Mouse (Mus musculus): Measurements from ENCODE around the gene Tcl1b4. TPM values are rescaled to one million over a fixed set of nuclear protein-coding genes. Genes with fewer than 3 reads are reported as not detected.

The Tcl1b4 gene
- not detected in 2 replicates for polyA plus RNA-seq (2012; rRNA removed; ENCODE audit: low replicate concordance)

DNA sequence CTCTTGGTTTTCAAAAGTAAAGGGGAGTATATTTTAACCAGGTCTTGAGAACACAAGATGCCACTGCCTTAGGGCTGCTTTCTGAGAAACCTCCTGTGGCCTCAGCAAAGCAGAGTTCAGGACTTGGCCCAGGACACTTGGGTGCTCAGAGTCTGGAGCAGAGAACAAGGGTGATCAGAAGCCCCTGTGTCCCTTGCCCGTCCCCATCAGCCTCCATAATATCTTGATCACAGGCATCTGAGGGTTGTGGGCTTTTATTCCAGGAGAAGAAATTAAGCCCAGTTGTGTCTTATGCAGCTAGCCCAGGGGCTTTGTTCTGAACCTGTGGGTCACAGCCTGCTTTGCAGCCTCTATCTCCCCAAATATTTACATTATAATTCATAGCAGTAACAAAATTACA lies at the start of gene Tcl1b4:
Gene Tcl1b4 (plus strand): TSS at position 301 of the 400 bp plus-strand sequence.

DNA sequence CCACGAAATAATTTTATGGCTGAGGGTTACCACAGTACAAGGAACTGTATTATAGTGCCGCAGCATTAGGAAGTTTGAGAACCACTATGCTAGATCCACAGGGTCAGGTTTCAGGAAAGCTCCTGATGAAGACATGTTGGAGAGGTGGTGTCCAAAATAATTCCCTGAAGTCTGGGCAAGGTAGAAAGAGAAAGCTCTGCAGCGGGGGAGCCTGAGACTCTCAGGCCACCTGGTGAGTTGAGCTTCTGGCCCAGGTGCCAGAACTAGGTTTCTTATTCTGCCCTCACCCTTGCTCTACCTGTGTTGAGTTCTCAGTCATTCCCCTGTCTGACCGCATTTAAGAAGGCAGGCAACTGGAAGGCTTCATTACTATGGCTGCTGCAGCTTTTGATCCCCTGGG lies 42.4 kb upstream of the Tcl1b4 start, which contains the start of gene Tcl1b1:
Gene Tcl1b1 (plus strand): TSS at position 301 of the 400 bp plus-strand sequence.

DNA sequence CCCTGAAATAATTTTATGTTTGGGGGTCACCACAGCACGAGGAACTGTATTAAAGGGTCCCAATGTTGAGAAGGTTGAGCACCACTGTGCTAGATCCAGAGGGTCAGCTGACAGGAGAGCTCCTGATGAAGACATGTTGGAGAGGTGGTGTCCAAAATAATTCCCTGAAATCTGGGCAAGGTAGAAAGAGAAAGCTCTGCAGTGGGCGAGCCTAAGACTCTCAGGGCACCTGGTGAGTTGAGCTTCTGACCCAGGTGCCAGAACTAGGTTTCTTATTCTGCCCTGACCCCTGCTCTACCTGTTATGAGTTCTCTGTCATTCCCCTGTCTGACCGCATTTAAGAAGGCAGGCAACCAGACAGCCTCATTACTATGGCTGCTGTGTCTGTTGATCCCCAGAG lies 25.7 kb upstream of the Tcl1b4 start, which contains the start of gene Tcl1b5:
Gene Tcl1b5 (plus strand): TSS at position 301 of the 400 bp plus-strand sequence.

DNA sequence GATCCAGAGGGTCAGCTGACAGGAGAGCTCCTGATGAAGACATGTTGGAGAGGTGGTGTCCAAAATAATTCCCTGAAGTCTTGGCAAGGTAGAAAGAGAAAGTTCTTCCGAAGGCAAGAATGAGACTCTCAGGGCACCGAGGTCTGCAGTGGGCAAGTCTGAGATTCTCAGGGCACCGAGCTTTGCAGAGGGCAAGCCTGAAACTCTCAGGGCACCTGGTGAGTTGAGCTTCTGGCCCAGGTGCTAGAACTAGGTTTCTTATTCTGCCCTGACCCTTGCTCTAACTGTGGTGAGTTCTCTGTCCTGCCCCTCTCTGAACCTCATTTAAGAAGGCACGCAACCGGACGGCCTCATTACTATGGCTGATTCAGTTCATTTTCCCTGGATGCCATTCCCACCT lies 11.0 kb upstream of the Tcl1b4 start, which contains the start of gene Tcl1b3:
Gene Tcl1b3 (plus strand): TSS at position 301 of the 400 bp plus-strand sequence.

DNA sequence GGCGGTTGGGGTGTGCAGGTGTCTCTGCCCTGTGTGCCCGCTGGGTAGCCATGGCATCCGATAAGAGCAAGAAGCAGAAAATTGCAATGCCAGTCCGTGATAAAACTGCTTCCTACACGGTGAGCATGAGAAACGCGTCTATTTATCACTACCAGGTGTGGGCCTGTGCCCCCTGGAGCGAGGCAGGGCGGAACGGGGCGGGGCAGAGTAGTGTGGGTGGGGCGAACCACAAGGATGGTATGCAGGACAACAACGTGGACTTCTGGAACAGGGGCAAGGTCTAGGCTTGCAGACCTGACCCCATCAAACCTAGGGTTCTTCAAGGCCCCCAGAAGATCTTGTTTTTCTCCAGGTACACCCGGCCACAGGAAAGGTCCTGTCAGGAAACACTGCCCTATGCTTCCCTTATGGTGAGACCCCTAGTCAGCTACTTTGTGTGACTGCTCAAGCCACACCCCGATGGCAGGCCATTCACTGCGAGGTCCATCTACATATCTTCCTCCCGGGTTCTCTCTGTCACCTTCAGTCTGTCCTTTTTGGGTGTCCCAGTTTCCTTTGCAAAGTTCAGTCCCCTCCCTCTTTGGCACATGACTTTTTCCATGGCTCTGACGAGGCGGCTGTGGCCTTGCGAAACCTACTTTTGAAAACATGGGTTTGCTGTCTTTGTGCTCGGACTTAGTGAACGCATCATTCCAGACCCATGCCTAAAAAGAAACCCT lies 21.0 kb downstream of the Tcl1b4 start, which contains the start of gene Tcl1:
Gene Tcl1 (minus strand): TSS at position 193 of the 719 bp plus-strand sequence.

Other genes starting within 250 kb of the Tcl1b4 start
- 6.2 and 6.6 TPM in 2 replicates for gene Syne3, start 192.1 kb upstream of the Tcl1b4 start, polyA plus RNA-seq (2012; rRNA removed; ENCODE audit: low replicate concordance)
- gene Glrx5, start 169.3 kb upstream of the Tcl1b4 start, polyA plus RNA-seq (2012; rRNA removed; ENCODE audit: low replicate concordance) = 97.1 and 129 TPM in 2 replicates
- not detected in 2 replicates for gene Tcl1b2, start 55.9 kb upstream of the Tcl1b4 start, polyA plus RNA-seq (2012; rRNA removed; ENCODE audit: low replicate concordance)
- not detected in 2 replicates for gene Tcl1b1, start 42.3 kb upstream of the Tcl1b4 start, polyA plus RNA-seq (2012; rRNA removed; ENCODE audit: low replicate concordance)
- not detected in 2 replicates for gene Tcl1b5, start 25.6 kb upstream of the Tcl1b4 start, polyA plus RNA-seq (2012; rRNA removed; ENCODE audit: low replicate concordance)
- gene Tcl1b3, start 10.9 kb upstream of the Tcl1b4 start, polyA plus RNA-seq (2012; rRNA removed; ENCODE audit: low replicate concordance) = not detected in 2 replicates
- gene Tcl1, start 20.8 kb downstream of the Tcl1b4 start, polyA plus RNA-seq (2012; rRNA removed; ENCODE audit: low replicate concordance) = not detected in 2 replicates
- not detected in 2 replicates for gene Tunar, start 131.9 kb downstream of the Tcl1b4 start, polyA plus RNA-seq (2012; rRNA removed; ENCODE audit: low replicate concordance)

Measured in subcutaneous adipose tissue, adult 2 months (tissue).